Mouse (Mus musculus): ENCODE results near the gene Chn2. TPM values are rescaled to one million over a fixed set of nuclear protein-coding genes. Genes with fewer than 3 reads are reported as not detected.

Chn2 gene
- polyA plus RNA-seq, 1 experiment from 2014 or later = 32.5 TPM

DNA sequence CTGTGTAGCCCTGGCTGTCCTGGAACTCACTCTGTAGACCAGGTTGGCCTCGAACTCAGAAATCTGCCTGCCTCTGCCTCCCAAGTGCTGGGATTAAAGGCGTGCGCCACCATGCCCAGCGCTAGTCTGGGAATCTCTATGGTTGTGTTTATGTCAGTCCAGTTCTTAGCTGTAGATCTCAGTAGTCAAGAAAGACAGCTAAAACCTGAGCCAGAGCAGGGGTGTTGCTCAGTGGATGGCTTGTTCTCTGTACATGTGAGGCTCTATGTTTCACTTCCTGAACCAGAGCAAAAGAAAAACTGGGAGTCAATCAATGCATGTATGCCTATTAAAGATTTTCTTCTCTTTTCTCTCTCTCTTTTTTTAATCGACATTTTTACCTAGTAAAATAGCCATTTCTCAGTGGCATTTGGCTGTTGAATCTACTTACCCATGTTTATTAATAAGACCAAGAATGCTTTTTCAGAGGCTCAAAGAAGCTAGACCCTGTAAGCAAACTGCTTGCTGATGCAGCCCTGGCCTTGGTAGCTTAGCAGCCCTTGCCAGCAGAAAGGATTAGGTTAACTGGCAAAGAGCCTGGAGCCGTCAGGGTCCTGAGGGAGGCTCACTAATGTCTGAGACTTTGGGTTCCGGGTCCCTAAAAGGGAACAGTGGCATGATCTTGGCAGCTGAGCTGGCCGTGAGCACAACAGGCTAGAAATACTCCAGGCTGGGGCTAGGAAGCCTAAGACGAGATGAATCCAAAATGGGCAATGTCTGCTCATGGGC, 87.1 kb downstream of the Chn2 start:
- Histone ChIP-seq H3K4me2 (no peak overlapping the region), H3K27me3 (no peaks in the 10 kb centered on the region), H3K36me3 (no peaks in the 10 kb centered on the region), H3K4me3 (no peak overlapping the region), H3K9ac (no peak overlapping the region), H3K9me3 (no peaks in the 10 kb centered on the region), H3K4me1 (replicated peaks) (peaks cover 15% of the 10 kb centered on the region), H3K27ac (replicated peaks) (peak overlapping the region; percentile 26; the same call in 1 of the 2 replicates)
- WGBS = 60% methylated on average over 9 of the region's 9 CpGs
- ATAC-seq (ENCODE audit: low FRiP score, low read depth) = peak; percentile 67; the same call in 1 of the 2 replicates

DNA sequence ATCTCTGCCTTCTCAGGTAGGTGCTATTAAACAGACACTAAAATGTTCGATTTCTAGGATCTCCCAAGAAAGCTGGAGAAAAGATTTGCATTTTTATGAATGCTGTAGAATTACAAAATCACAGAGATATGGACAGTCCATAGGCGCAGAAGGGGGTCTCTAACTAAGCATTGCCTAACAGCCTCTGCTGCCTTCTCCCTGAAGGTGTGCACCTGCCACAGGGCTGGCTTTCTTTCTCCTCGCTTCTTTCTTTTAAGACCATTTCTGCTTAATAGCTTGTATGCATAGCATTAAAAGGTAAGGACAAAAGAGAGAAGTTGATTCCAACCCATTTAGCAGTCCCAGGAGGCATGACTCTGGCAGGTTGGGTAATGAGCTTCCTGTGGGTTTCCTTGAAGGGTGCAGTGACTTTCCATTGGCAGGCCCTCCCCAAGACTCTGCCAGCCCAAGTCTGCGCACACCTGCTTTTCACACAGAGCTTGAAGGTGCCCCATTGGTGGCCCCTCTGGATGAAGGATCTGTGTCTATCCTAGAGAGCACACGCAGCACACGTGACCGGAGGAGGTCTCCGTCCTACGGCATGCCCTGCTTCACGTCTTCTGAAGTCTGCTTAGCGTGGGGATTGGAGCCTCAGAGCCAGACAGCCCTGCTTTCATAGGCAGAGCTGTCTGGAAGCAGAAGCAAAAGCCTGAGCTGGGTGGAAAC, 87.8 kb downstream of the Chn2 start:
- ATAC-seq (ENCODE audit: low FRiP score, low read depth) = peak; percentile 60; the same call in 1 of the 2 replicates
- Histone ChIP-seq H3K4me2 (no peak overlapping the region), H3K36me3 (no peaks in the 10 kb centered on the region), H3K27ac (replicated peaks) (peak overlapping the region; percentile 26; the same call in 1 of the 2 replicates), H3K4me1 (replicated peaks) (peaks cover 15% of the 10 kb centered on the region), H3K9me3 (no peaks in the 10 kb centered on the region), H3K27me3 (no peaks in the 10 kb centered on the region), H3K4me3 (no peak overlapping the region), H3K9ac (no peak overlapping the region)
- WGBS = 78% methylated on average over 11 of the region's 11 CpGs

DNA sequence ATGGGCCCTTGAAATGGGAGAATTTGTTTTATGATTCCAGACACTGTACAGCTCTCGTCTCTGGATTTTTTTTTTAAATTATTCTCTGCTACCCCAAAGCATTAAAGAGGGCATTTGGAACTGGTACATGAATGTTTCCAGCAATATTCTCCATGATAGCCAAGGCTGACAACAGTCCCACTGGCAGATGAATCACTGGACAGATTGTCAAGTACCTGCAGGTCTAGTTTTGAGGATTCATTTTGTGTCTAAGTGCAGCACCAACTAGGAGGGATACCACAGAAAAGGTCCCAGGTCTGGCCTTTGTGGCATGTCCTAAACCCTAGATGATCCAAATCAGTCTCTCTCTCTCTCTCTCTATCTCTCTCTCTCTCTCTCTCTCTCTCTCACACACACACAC, 89.3 kb downstream of the Chn2 start:
- no peak overlapping the region for H3K4me3 ChIP-seq
- H3K27ac ChIP-seq (replicated peaks) = no peak overlapping the region
- H3K4me2 ChIP-seq = no peak overlapping the region
- no peaks in the 10 kb centered on the region for H3K27me3 ChIP-seq
- no peaks in the 10 kb centered on the region for H3K9me3 ChIP-seq
- no peak overlapping the region for H3K9ac ChIP-seq
- H3K36me3 ChIP-seq = no peaks in the 10 kb centered on the region
- WGBS = 85% methylated on average over 1 of the region's 1 CpGs
- peaks cover 23% of the 10 kb centered on the region for H3K4me1 ChIP-seq (replicated peaks)
- no peak for ATAC-seq (ENCODE audit: low FRiP score, low read depth)

DNA sequence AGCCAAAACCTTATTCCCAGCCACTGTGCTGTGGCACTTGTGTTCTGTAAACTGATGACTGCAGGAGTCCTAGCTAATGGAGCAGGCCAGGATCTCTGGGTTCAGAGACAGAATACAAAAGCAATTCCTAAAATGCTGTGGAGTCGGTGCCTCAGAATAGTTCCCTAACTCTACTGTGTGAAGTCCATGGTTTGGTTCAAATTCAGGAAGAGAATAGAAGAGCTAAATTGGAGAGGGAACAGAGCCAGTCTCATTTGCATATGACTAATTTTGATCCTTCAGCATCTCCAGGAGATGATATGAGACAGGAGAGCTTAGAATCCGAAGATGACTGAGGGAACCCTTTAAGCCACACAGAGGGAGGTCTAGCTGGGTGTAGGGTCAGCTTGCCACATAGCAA, 90.2 kb downstream of the Chn2 start:
- 61% methylated on average over 2 of the region's 2 CpGs for WGBS
- Histone ChIP-seq H3K4me1 (replicated peaks) (peaks cover 23% of the 10 kb centered on the region), H3K4me3 (no peak overlapping the region), H3K4me2 (no peak overlapping the region), H3K9me3 (no peaks in the 10 kb centered on the region), H3K36me3 (no peaks in the 10 kb centered on the region), H3K27me3 (no peaks in the 10 kb centered on the region), H3K27ac (replicated peaks) (no peak overlapping the region), H3K9ac (no peak overlapping the region)
- ATAC-seq (ENCODE audit: low FRiP score, low read depth) = no peak

DNA sequence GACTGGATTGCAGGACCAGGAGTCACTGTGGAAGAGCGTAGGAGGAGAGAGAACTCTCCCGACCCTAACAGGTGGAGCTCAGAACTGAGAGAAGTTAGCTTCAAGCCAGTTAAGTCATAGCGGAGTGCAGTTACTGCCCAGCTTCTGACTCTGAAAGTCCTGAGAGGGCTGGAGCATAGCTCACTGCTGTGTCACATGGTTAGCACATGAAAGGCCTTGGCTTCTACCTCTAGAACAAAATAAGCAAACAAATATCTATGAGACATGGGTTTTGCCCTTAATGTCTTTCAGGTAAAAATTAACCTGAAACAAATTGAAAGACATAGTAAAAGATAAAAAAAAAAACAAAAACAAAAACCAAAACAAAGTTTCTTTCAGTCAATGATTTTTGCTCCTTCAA, 91.5 kb downstream of the Chn2 start:
- H3K4me1 ChIP-seq (replicated peaks) = peaks cover 23% of the 10 kb centered on the region
- H3K4me3 ChIP-seq = no peak overlapping the region
- no peaks in the 10 kb centered on the region for H3K9me3 ChIP-seq
- H3K4me2 ChIP-seq = no peak overlapping the region
- WGBS = 88% methylated on average over 3 of the region's 3 CpGs
- no peaks in the 10 kb centered on the region for H3K36me3 ChIP-seq
- H3K27me3 ChIP-seq = no peaks in the 10 kb centered on the region
- H3K9ac ChIP-seq = no peak overlapping the region
- no peak overlapping the region for H3K27ac ChIP-seq (replicated peaks)
- ATAC-seq (ENCODE audit: low FRiP score, low read depth) = no peak

DNA sequence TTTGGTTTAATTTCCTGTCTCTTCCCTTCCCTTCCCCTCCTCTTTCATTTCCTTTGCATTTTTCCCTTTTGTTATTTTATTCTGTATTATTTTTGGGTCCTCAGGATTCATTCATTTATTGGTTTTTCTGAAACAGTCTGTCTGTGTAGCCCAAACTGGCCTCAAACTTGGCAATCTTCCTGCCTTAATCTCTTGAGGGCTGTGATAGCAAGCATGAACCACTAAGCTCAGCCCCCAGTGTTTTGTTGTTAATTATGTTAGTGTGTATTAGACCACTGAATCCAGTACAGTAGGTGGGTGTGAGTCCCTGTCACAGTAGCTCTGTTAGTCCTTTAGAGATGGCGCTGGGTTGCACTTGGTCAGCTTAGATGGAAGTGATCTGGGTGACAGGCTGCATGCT, 93.2 kb downstream of the Chn2 start:
- no peak overlapping the region for H3K9ac ChIP-seq
- no peak overlapping the region for H3K4me2 ChIP-seq
- no peaks in the 10 kb centered on the region for H3K27me3 ChIP-seq
- peaks cover 11% of the 10 kb centered on the region for H3K4me1 ChIP-seq (replicated peaks)
- H3K27ac ChIP-seq (replicated peaks) = no peak overlapping the region
- no peaks in the 10 kb centered on the region for H3K36me3 ChIP-seq
- no peak for ATAC-seq (ENCODE audit: low FRiP score, low read depth)
- WGBS = 73% methylated on average over 1 of the region's 1 CpGs
- no peaks in the 10 kb centered on the region for H3K9me3 ChIP-seq
- H3K4me3 ChIP-seq = no peak overlapping the region

DNA sequence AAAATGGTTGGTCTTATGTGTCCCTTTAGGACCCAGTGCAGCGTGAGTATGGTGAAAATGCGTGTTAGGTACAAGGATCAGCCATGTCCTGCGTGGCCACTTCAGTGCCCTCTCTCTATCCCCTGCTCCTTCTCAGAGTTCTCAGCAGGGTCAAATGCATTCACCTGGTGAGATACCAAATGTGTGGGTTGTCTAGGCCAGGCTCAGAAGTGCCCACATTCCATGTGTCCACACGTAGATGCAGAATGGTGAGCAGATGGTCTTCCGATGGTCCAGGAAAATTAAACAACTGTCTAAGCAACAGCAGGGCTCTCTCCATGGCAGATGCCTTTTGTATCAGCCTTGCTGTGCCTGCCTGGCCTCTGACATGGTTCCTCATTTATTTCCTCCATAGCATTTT, 93.9 kb downstream of the Chn2 start:
- Histone ChIP-seq H3K9me3 (no peaks in the 10 kb centered on the region), H3K4me2 (no peak overlapping the region), H3K4me1 (replicated peaks) (peaks cover 8% of the 10 kb centered on the region; the same call in 1 of the 2 replicates), H3K36me3 (no peaks in the 10 kb centered on the region), H3K9ac (no peak overlapping the region), H3K27me3 (no peaks in the 10 kb centered on the region), H3K4me3 (no peak overlapping the region), H3K27ac (replicated peaks) (no peak overlapping the region)
- ATAC-seq (ENCODE audit: low FRiP score, low read depth) = peak; percentile 51; the same call in 1 of the 2 replicates
- 54% methylated on average over 5 of the region's 5 CpGs for WGBS

DNA sequence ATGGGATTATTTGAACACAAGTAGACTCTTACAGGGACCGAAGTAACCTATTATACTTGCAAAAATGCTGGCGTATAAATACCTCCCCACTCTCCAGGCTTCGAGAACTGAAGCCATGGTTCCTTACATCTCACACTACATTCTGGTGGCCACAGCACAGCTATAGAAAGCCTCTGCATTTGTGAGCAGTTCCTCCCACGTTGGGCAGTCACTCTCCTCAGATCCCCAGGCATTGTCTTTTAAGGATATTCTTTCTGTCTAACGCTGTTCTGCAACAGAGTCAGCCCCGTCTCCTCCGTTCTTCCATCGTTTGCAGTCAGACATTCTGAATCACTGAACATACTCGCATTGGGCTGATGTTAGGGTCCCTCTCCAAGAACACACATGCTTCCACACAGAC, 98.8 kb downstream of the Chn2 start:
- no peak for ATAC-seq (ENCODE audit: low FRiP score, low read depth)
- no peak overlapping the region for H3K4me2 ChIP-seq
- 89% methylated on average over 9 of the region's 9 CpGs for WGBS
- no peaks in the 10 kb centered on the region for H3K36me3 ChIP-seq
- H3K9me3 ChIP-seq = no peaks in the 10 kb centered on the region
- H3K4me1 ChIP-seq (replicated peaks) = peaks cover 19% of the 10 kb centered on the region; the same call in 1 of the 2 replicates
- no peak overlapping the region for H3K27ac ChIP-seq (replicated peaks)
- no peak overlapping the region for H3K4me3 ChIP-seq
- no peak overlapping the region for H3K9ac ChIP-seq
- H3K27me3 ChIP-seq = no peaks in the 10 kb centered on the region

DNA sequence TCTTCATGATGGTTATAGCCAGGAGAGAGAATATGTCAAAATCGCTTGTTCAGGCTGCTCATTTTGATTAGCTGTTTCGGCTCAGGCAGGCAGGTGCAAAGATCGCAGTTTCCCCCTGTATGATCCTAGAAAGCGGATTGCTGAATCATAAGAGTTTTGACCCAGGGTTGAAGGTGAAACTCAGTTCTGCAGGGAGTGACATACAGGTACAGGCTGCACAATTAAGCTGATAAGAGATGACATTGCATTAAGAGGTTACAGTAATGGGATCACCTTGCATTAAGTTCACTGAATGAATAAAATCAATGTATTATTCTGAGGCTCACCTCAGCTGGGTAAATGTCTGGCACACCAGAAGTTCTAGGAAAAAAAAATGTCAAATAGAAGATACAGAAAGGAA, 101.1 kb downstream of the Chn2 start:
- 91% methylated on average over 4 of the region's 4 CpGs for WGBS
- peaks cover 19% of the 10 kb centered on the region; the same call in 1 of the 2 replicates for H3K4me1 ChIP-seq (replicated peaks)
- H3K4me3 ChIP-seq = no peak overlapping the region
- no peaks in the 10 kb centered on the region for H3K36me3 ChIP-seq
- no peaks in the 10 kb centered on the region for H3K27me3 ChIP-seq
- H3K9ac ChIP-seq = no peak overlapping the region
- no peak overlapping the region for H3K4me2 ChIP-seq
- no peak for ATAC-seq (ENCODE audit: low FRiP score, low read depth)
- no peak overlapping the region for H3K27ac ChIP-seq (replicated peaks)
- no peaks in the 10 kb centered on the region for H3K9me3 ChIP-seq

DNA sequence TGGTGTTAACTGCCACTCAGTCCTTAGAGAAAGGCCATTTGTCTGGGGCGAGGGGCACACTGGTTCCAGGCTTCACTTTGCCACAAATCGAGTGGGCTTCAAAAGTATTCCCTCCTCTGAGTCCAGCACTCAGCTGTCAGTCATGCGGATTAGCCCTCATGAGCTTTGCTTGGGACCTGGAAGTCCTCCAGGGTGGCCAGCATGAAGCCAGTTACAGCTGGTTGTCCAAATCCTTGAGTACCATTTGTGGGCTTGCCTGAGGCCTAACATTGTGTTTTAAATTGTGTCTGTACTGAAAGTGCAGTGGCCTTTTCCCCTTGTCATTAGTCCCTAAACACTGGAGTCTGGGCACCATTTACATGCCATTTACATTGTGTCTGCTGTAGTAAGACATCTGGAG, 101.8 kb downstream of the Chn2 start:
- H3K36me3 ChIP-seq = no peaks in the 10 kb centered on the region
- H3K4me3 ChIP-seq = no peak overlapping the region
- no peak for ATAC-seq (ENCODE audit: low FRiP score, low read depth)
- no peak overlapping the region for H3K4me2 ChIP-seq
- no peaks in the 10 kb centered on the region for H3K9me3 ChIP-seq
- WGBS = 72% methylated on average over 3 of the region's 3 CpGs
- peaks cover 19% of the 10 kb centered on the region; the same call in 1 of the 2 replicates for H3K4me1 ChIP-seq (replicated peaks)
- no peaks in the 10 kb centered on the region for H3K27me3 ChIP-seq
- no peak overlapping the region for H3K9ac ChIP-seq
- H3K27ac ChIP-seq (replicated peaks) = no peak overlapping the region

DNA sequence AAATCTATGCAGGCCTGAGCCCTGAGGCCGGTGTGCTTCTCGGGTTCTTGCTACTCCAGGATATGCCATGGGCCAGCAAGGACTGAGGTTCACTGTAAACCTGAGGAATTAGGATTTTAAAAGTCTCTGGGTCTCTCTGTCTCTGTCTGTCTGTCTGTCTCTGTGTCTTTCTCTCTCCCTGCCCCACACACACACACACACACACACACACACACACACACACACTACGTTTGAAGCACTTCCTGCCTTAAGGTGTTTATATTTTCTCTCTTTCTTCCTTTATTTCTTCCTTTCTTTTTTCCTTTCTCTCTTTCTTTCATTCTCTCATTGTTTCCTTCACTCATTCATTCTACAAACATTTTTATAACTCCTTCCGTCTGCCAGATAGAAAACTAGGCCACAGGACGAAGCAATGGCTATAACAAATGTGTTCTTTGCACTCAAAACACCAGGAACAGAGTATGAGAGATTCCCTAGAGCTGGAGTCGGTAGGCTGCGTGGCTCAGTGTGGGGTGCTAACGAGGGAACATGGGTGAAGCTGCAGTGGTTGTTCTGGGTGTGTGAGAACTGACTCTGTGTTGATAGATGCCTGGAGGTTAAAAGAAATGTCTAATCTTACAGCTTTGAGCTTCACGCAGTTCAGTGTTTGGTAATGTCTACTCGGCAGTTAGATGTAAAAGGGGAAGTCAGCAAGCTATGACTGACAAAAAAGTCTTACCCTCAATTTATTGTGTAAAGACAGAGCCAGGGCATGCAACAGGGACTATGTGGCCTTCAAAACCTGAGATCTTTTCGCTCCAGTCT, 103.7 kb downstream of the Chn2 start:
- ATAC-seq (ENCODE audit: low FRiP score, low read depth) = no peak
- H3K9ac ChIP-seq = no peak overlapping the region
- peaks cover 19% of the 10 kb centered on the region; the same call in 1 of the 2 replicates for H3K4me1 ChIP-seq (replicated peaks)
- no peak overlapping the region for H3K4me3 ChIP-seq
- no peak overlapping the region for H3K4me2 ChIP-seq
- WGBS = 79% methylated on average over 11 of the region's 11 CpGs
- no peaks in the 10 kb centered on the region for H3K9me3 ChIP-seq
- H3K36me3 ChIP-seq = no peaks in the 10 kb centered on the region
- H3K27me3 ChIP-seq = no peaks in the 10 kb centered on the region
- H3K27ac ChIP-seq (replicated peaks) = no peak overlapping the region

DNA sequence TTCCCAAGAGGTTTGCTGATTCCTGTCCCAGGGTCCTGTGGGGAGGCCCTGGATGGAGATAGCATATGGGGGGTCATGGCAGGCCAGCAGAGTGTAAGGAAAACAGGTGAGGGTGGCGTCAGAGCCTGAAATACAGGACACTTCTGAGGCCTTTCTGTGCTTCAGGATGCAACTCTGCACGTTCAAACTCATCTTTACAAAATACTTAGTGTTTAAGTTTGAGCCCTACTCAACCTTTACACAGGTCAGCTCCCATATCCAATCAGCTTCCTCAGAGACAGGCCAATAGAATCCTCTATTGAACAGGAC, 104.3 kb downstream of the Chn2 start:
- no peaks in the 10 kb centered on the region for H3K27me3 ChIP-seq
- H3K4me3 ChIP-seq = no peak overlapping the region
- no peak overlapping the region for H3K4me2 ChIP-seq
- no peaks in the 10 kb centered on the region for H3K9me3 ChIP-seq
- H3K36me3 ChIP-seq = no peaks in the 10 kb centered on the region
- WGBS = 83% methylated on average over 2 of the region's 2 CpGs
- no peak for ATAC-seq (ENCODE audit: low FRiP score, low read depth)
- H3K4me1 ChIP-seq (replicated peaks) = peaks cover 20% of the 10 kb centered on the region
- H3K9ac ChIP-seq = no peak overlapping the region
- H3K27ac ChIP-seq (replicated peaks) = no peak overlapping the region

Measured in hindbrain, embryonic 15.5 days (tissue).